Comparison of ENCODE assay signal across 8 mouse cellular contexts in genomic region chr5:143917418-143917817, GRCm38 (mm10). TPM values are rescaled to one million over a fixed set of nuclear protein-coding genes. Genes with fewer than 3 reads are reported as not detected.
DNase-seq lines count a peak whose midpoint lies in the region; TF ChIP-seq lines count a peak whose summit lies in the region.

No protein-coding gene starts in this region.

- 48% methylated on average over 5 of the region's 5 CpGs for WGBS in cerebellum, adult 2 months
- WGBS in forebrain, embryonic 10.5 days = 57% methylated on average over 5 of the region's 5 CpGs

- no peaks in the 10 kb centered on the region for H3K9me3 ChIP-seq in forebrain, embryonic 10.5 days

- peaks cover 2% of the 10 kb centered on the region; the same call in 1 of the 2 replicates for H3K4me1 ChIP-seq in cerebellum, adult 2 months (ENCODE audit: control insufficient read depth, insufficient read depth, low read length)
- H3K4me1 ChIP-seq in testis, adult 2 months (ENCODE audit: control insufficient read depth, insufficient read depth, low read length) = no peaks in the 10 kb centered on the region
- no peaks in the 10 kb centered on the region for H3K4me1 ChIP-seq in forebrain, embryonic 10.5 days

- H3K36me3 ChIP-seq in testis, adult 2 months (ENCODE audit: control insufficient read depth, insufficient read depth, low read length) = peaks cover 5% of the 10 kb centered on the region
- peaks cover 90% of the 10 kb centered on the region for H3K36me3 ChIP-seq in forebrain, embryonic 10.5 days (replicated peaks)

- H3K4me3 ChIP-seq in cerebellum, adult 2 months (replicated peaks; ENCODE audit: insufficient read depth, low read depth, low read length) = no peak overlapping the region
- no peak overlapping the region for H3K4me3 ChIP-seq in testis, adult 2 months (ENCODE audit: control insufficient read depth, low read depth, low read length)
- no peak overlapping the region for H3K4me3 ChIP-seq in forebrain, embryonic 10.5 days

- peak; percentile 44; the same call in 1 of the 2 replicates for TF ChIP-seq CTCF in cerebellum, adult 2 months (IDR thresholded peaks at IDR 0.05; ENCODE audit: borderline replicate concordance, insufficient read depth, low read depth, low read length)
- TF ChIP-seq CTCF in testis, adult 2 months (IDR thresholded peaks at IDR 0.05; ENCODE audit: control insufficient read depth, insufficient read depth, insufficient replicate concordance, low read depth, low read length) = peak; percentile 32; the same call in 1 of the 2 replicates

- H3K27ac ChIP-seq in cerebellum, adult 2 months (ENCODE audit: insufficient read depth, low read length) = no peak overlapping the region
- H3K27ac ChIP-seq in testis, adult 2 months (ENCODE audit: control insufficient read depth, insufficient read depth, low read depth, low read length) = no peak overlapping the region
- no peak overlapping the region for H3K27ac ChIP-seq in forebrain, embryonic 10.5 days

- no peak for TF ChIP-seq POLR2A in cerebellum, adult 2 months (IDR thresholded peaks at IDR 0.05; ENCODE audit: borderline replicate concordance, insufficient read depth, low read length)
- no peak for TF ChIP-seq POLR2A in testis, adult 2 months (IDR thresholded peaks at IDR 0.05; ENCODE audit: control insufficient read depth, low read depth, low read length)

- peak in 1 of 2 experiments; percentile 24 for DNase-seq in cerebellum, adult 2 months
- DNase-seq in cerebellum, adult 9-11 months = no peak
- no peak for DNase-seq in testis, postnatal 14 days (ENCODE audit: low spot score)
- DNase-seq in embryo, embryonic 11.5 days (ENCODE audit: low read depth, low spot score) = peak; percentile 26
- DNase-seq in kidney, adult 8-10 months = peak; percentile 51 to 76
- peak; percentile 80 for DNase-seq in naive thymus-derived CD4-positive, alpha-beta T cell, adult 2 months (ENCODE audit: low read depth)
- no peak for DNase-seq in forebrain, embryonic 10.5 days (ENCODE audit: extremely low spot score, low spot score)

- no peaks in the 10 kb centered on the region for H3K27me3 ChIP-seq in cerebellum, adult 2 months (ENCODE audit: control insufficient read depth, insufficient read depth, low read length)
- no peaks in the 10 kb centered on the region for H3K27me3 ChIP-seq in testis, adult 2 months (ENCODE audit: control insufficient read depth, insufficient read depth, low read length)
- no peaks in the 10 kb centered on the region for H3K27me3 ChIP-seq in forebrain, embryonic 10.5 days (ENCODE audit: poor library complexity, severe bottlenecking)

RNA-seq across cellular contexts. Expression of gene Pms2, which starts 7.7 kb away (rescaled TPM):
- 17.2 and 18.5 TPM in 2 replicates for polyA plus RNA-seq in cerebellum, adult 2 months (2012; rRNA removed)
- polyA plus RNA-seq in testis, adult 2 months (2012; rRNA removed) = 2.4 and 3.4 TPM in 2 replicates
- 40.8 and 41.5 TPM in 2 replicates for polyA plus RNA-seq in forebrain, embryonic 10.5 days (2016; fragmentation: Nextera tagmentation; extraction: Ambion mirVana)

RNA-seq across cellular contexts. Expression of gene Aimp2, which starts 7.8 kb away (rescaled TPM):
- polyA plus RNA-seq in cerebellum, adult 2 months (2012; rRNA removed) = 50.2 and 55.4 TPM in 2 replicates
- polyA plus RNA-seq in testis, adult 2 months (2012; rRNA removed) = 35.2 and 40.5 TPM in 2 replicates
- 141 TPM in 2 replicates for polyA plus RNA-seq in forebrain, embryonic 10.5 days (2016; fragmentation: Nextera tagmentation; extraction: Ambion mirVana)

RNA-seq across cellular contexts. Expression of gene Gm42421, which starts 10.6 kb away (rescaled TPM):
- polyA plus RNA-seq in cerebellum, adult 2 months (2012; rRNA removed) = 3.3 and 3.4 TPM in 2 replicates
- 0.32 and 0.69 TPM in 2 replicates for polyA plus RNA-seq in testis, adult 2 months (2012; rRNA removed)
- polyA plus RNA-seq in forebrain, embryonic 10.5 days (2016; fragmentation: Nextera tagmentation; extraction: Ambion mirVana) = 0.44 and 0.61 TPM in 2 replicates

RNA-seq across cellular contexts. Expression of gene Rsph10b, which starts 15.4 kb away (rescaled TPM):
- polyA plus RNA-seq in cerebellum, adult 2 months (2012; rRNA removed) = 11.7 and 12.9 TPM in 2 replicates
- polyA plus RNA-seq in testis, adult 2 months (2012; rRNA removed) = 34.7 and 37.5 TPM in 2 replicates
- polyA plus RNA-seq in forebrain, embryonic 10.5 days (2016; fragmentation: Nextera tagmentation; extraction: Ambion mirVana) = 0.43 and 0.64 TPM in 2 replicates

RNA-seq across cellular contexts. Expression of gene Ankrd61, which starts 19.9 kb away (rescaled TPM):
- 0.29 and 0.44 TPM in 2 replicates for polyA plus RNA-seq in cerebellum, adult 2 months (2012; rRNA removed)
- polyA plus RNA-seq in testis, adult 2 months (2012; rRNA removed) = 202 and 206 TPM in 2 replicates
- 0.31 and 0.36 TPM in 2 replicates for polyA plus RNA-seq in forebrain, embryonic 10.5 days (2016; fragmentation: Nextera tagmentation; extraction: Ambion mirVana)

Comparison
In these comparisons a context has a peak if more than half of its experiments do, and no peak if none do; other contexts are left out.
1. DNase-seq: peak in embryo, embryonic 11.5 days (single experiment), kidney, adult 8-10 months (2 of 2) and naive thymus-derived CD4-positive, alpha-beta T cell, adult 2 months (single experiment); none in cerebellum, adult 9-11 months (single experiment), testis, postnatal 14 days (single experiment) and forebrain, embryonic 10.5 days (single experiment).